Mouse (Mus musculus) bone marrow, adult 2 months (tissue): Measurements from ENCODE around the gene Itgb2l.

Experiments
- CTCF ChIP-seq: fragments of 200-500 bp; IDR thresholded peaks from 2 replicates; pipeline ENCODE4 v1.5.1; 2011; ENCODE audit warnings: low read length, control low read depth; ENCODE audit not compliant: control insufficient read depth, insufficient read depth
- POLR2A ChIP-seq: fragments of 200-500 bp; IDR thresholded peaks from 2 replicates; pipeline ENCODE4 v1.6.1; 2011; ENCODE audit warnings: low read depth, mild to moderate bottlenecking, control low read depth, low read length, borderline replicate concordance; ENCODE audit not compliant: control insufficient read depth

- no peak for TF ChIP-seq CTCF
- no peak for TF ChIP-seq POLR2A
These were observed 43.4 kb downstream of the Itgb2l start for GRCm38 (mm10) chr16:96400046-96400445.
